Mouse (Mus musculus) liver, embryonic 14.5 days (tissue): Measurements from ENCODE around the gene Chst8.

ENCODE experiments used
- CTCF ChIP-seq: IDR thresholded peaks from 2 replicates; pipeline ENCODE4 v1.5.1; 2016; ENCODE audit warnings: antibody characterized with exemption, low read depth, control low read depth
- EP300 ChIP-seq: IDR thresholded peaks from 2 replicates; pipeline ENCODE4 v1.6.1; 2016; ENCODE audit warnings: antibody characterized with exemption, low read depth

- TF ChIP-seq CTCF, result no peak
- no peak for TF ChIP-seq EP300
Observed at GRCm38 (mm10) chr7:34759378-34759822, 53.1 kb downstream of the Chst8 start.
